Comparison of ENCODE assay signal across 13 mouse cellular contexts in the genomic region with DNA sequence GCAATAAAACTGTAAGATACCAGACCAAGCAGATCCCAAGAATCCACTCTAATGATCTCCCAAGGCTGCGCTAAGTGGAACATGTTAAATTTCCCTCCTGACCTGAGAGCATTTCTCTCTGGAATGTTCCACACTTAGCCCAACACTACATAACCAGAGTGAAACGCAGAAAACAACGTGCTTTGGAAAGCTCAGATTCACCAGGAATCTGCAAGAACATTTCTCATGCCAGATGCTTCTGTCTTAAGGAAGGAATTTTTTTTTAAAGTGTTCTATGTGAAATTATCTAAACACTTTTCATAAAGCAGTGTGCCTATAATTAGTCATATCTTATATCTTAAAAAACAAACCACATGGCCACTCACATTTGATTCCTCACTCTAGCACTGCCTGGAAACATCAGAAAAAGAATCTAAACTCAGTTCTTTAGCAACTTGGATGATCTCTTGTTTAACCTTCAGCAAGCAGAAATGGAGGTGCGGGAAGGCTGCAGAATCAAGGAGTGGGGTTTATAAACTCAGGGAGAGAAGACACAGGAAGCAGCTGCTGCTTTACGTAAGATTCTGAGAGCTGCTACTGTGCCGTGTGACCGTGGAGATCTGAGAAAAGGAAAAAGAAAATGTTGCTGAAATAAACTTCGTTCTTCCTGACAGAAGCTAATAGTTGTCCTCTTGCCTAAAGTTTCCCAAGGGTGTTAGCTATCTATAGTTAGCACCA. TPM values are rescaled to one million over a fixed set of nuclear protein-coding genes. Genes with fewer than 3 reads are reported as not detected.
A peak's percentile ranks its signal among the peaks of the same experiment; 100 is the strongest.
DNase-seq lines count a peak whose midpoint lies in the region; ATAC-seq and TF ChIP-seq lines count a peak whose summit lies in the region.
"Had no signal": no experiment of that assay in that cellular context is flagged by ENCODE, and none has a peak within 500 bp of the region (broad histone marks: within the 10 kb centered on the region; RNA-seq: fewer than 3 reads in every experiment).

No protein-coding gene starts in this region.

- no peak for TF ChIP-seq EP300 in liver, postnatal 0 days (IDR thresholded peaks at IDR 0.05; ENCODE audit: low read depth)

- intact Hi-C loops in left cerebral cortex, postnatal 25 days (cut with DNase I) = loop anchor here (1.0 to 2.0 kb wide), 2 partner anchors 33 to 44 kb away; a partner anchor contains a TSS

- no peak overlapping the region for H3K9ac ChIP-seq in heart, embryonic 15.5 days
- H3K9ac ChIP-seq in liver, postnatal 0 days (replicated peaks) = no peak overlapping the region
- H3K9ac ChIP-seq in liver, embryonic 12.5 days = no peak overlapping the region
- H3K9ac ChIP-seq: embryonic facial prominence, embryonic 13.5 days; hindbrain, embryonic 14.5 days; liver, embryonic 14.5 days; midbrain, embryonic 15.5 days had no signal

- H3K27me3 ChIP-seq in heart, embryonic 15.5 days = no peaks in the 10 kb centered on the region
- no peaks in the 10 kb centered on the region for H3K27me3 ChIP-seq in liver, postnatal 0 days (ENCODE audit: insufficient read depth, low read length)
- H3K27me3 ChIP-seq in liver, embryonic 12.5 days (replicated peaks) = no peaks in the 10 kb centered on the region
- H3K27me3 ChIP-seq: embryonic facial prominence, embryonic 13.5 days; midbrain, embryonic 15.5 days had no signal

- H3K36me3 ChIP-seq in heart, embryonic 15.5 days = no peaks in the 10 kb centered on the region
- no peaks in the 10 kb centered on the region for H3K36me3 ChIP-seq in liver, postnatal 0 days (replicated peaks; ENCODE audit: insufficient read depth, low read length)
- no peaks in the 10 kb centered on the region for H3K36me3 ChIP-seq in liver, embryonic 12.5 days
- H3K36me3 ChIP-seq: embryonic facial prominence, embryonic 13.5 days; midbrain, embryonic 15.5 days had no signal

- no peak for TF ChIP-seq POLR2A in embryonic fibroblast, embryonic 13.5 days (IDR thresholded peaks at IDR 0.05; ENCODE audit: low read depth, low read length)

- TF ChIP-seq CTCF in liver, postnatal 0 days (IDR thresholded peaks at IDR 0.05; ENCODE audit: low read depth) = no peak
- TF ChIP-seq CTCF in embryonic fibroblast, embryonic 13.5 days (IDR thresholded peaks at IDR 0.05; ENCODE audit: borderline replicate concordance, insufficient read depth, low read length) = no peak

- DNase-seq in heart, postnatal 4 days = no peak
- no peak for DNase-seq in liver, postnatal 0 days
- DNase-seq in left cerebral cortex, postnatal 25 days (ENCODE audit: low spot score in 2 of 2) = peak; percentile 71 to 91
- no peak for DNase-seq in urinary bladder, postnatal 25 days (ENCODE audit: low spot score)
- DNase-seq: cerebellum, adult 8-10 months had no signal

- no peak for ATAC-seq in heart, embryonic 15.5 days (replicated peaks; ENCODE audit: insufficient number of reproducible peaks, insufficient read depth, low FRiP score, low read depth)
- ATAC-seq in liver, postnatal 0 days = no peak
- no peak for ATAC-seq in liver, embryonic 12.5 days
- no peak for ATAC-seq in CD4-positive, CD25-positive, alpha-beta regulatory T cell, adult 4 months
- ATAC-seq: midbrain, embryonic 15.5 days had no signal

- H3K9me3 ChIP-seq in heart, embryonic 15.5 days (replicated peaks) = no peaks in the 10 kb centered on the region
- H3K9me3 ChIP-seq in liver, postnatal 0 days (ENCODE audit: low read length) = no peaks in the 10 kb centered on the region
- no peaks in the 10 kb centered on the region for H3K9me3 ChIP-seq in liver, embryonic 12.5 days (replicated peaks)
- H3K9me3 ChIP-seq: embryonic facial prominence, embryonic 13.5 days; midbrain, embryonic 15.5 days had no signal

- H3K27ac ChIP-seq in heart, embryonic 15.5 days = peak overlapping the region; percentile 73
- H3K27ac ChIP-seq in liver, postnatal 0 days (ENCODE audit: low read depth) = 0 out of 2 replicates have a peak overlapping the region, but pooled peaks have one; percentile 34
- no peak overlapping the region for H3K27ac ChIP-seq in liver, embryonic 12.5 days
- peak overlapping the region; percentile 47; the same call in 1 of the 2 replicates for H3K27ac ChIP-seq in embryonic fibroblast, embryonic 13.5 days (ENCODE audit: insufficient read depth, low read length)
- H3K27ac ChIP-seq: embryonic facial prominence, embryonic 13.5 days; hindbrain, embryonic 14.5 days; liver, embryonic 14.5 days; midbrain, embryonic 15.5 days had no signal

- no peak overlapping the region for H3K4me2 ChIP-seq in heart, embryonic 15.5 days
- H3K4me2 ChIP-seq in liver, postnatal 0 days (ENCODE audit: low read depth, low read length) = no peak overlapping the region
- no peak overlapping the region for H3K4me2 ChIP-seq in liver, embryonic 12.5 days
- H3K4me2 ChIP-seq: embryonic facial prominence, embryonic 13.5 days; hindbrain, embryonic 14.5 days; midbrain, embryonic 15.5 days had no signal

- no peak overlapping the region for H3K4me3 ChIP-seq in heart, embryonic 15.5 days
- no peak overlapping the region for H3K4me3 ChIP-seq in liver, postnatal 0 days (ENCODE audit: low read depth, low read length)
- H3K4me3 ChIP-seq in liver, embryonic 12.5 days = no peak overlapping the region
- no peak overlapping the region for H3K4me3 ChIP-seq in embryonic fibroblast, embryonic 13.5 days (ENCODE audit: insufficient read depth, low read length)
- H3K4me3 ChIP-seq: embryonic facial prominence, embryonic 13.5 days; midbrain, embryonic 15.5 days had no signal

- H3K4me1 ChIP-seq in heart, embryonic 15.5 days (replicated peaks) = peaks cover 7% of the 10 kb centered on the region
- no peaks in the 10 kb centered on the region; the same call in 1 of the 2 replicates for H3K4me1 ChIP-seq in liver, postnatal 0 days (ENCODE audit: insufficient read depth)
- H3K4me1 ChIP-seq in liver, embryonic 12.5 days = no peaks in the 10 kb centered on the region
- H3K4me1 ChIP-seq in embryonic fibroblast, embryonic 13.5 days (ENCODE audit: control insufficient read depth, insufficient read depth, low read length) = peaks cover 12% of the 10 kb centered on the region

- WGBS in heart, embryonic 15.5 days = 53% methylated on average over 8 of the region's 8 CpGs
- 53% methylated on average over 8 of the region's 8 CpGs for WGBS in liver, postnatal 0 days (ENCODE audit: insufficient replicate concordance)
- WGBS in liver, embryonic 12.5 days (ENCODE audit: insufficient replicate concordance) = 62% methylated on average over 8 of the region's 8 CpGs

RNA-seq across cellular contexts. Expression of a gene that starts 44.0 kb away (rescaled TPM):
- polyA plus RNA-seq in heart, embryonic 15.5 days (2015; fragmentation: Nextera tagmentation; extraction: Ambion mirVana) = 225 and 252 TPM in 2 replicates
- 100 to 1,000 TPM; 202 to 208 TPM for total RNA-seq in heart, postnatal 4 days (2021)
- polyA plus RNA-seq in liver, postnatal 0 days (2015; fragmentation: Nextera tagmentation; extraction: Ambion mirVana) = 77.2 and 83.6 TPM in 2 replicates
- polyA plus RNA-seq in liver, embryonic 12.5 days (2016; fragmentation: Nextera tagmentation; extraction: Ambion mirVana) = 137 TPM in 2 replicates
- 417 and 495 TPM in 2 replicates for polyA plus RNA-seq in embryonic fibroblast, embryonic 13.5 days (2011; ENCODE audit: insufficient read length, low read depth, missing spikeins)
- 100 to 1,000 TPM; 372 to 405 TPM for total RNA-seq in left cerebral cortex, postnatal 25 days (2021)
- 100 to 1,000 TPM; 401 to 415 TPM for polyA plus RNA-seq in CD4-positive, CD25-positive, alpha-beta regulatory T cell, adult 4 months (2017; shearing (Covaris generic))

RNA-seq across cellular contexts. Expression of a gene that starts 56.6 kb away (rescaled TPM):
- polyA plus RNA-seq in heart, embryonic 15.5 days (2015; fragmentation: Nextera tagmentation; extraction: Ambion mirVana) = 29.2 and 33.2 TPM in 2 replicates
- total RNA-seq in heart, postnatal 4 days (2021) = 10 to 100 TPM; 38.8 to 39.9 TPM
- 12.7 and 13.7 TPM in 2 replicates for polyA plus RNA-seq in liver, postnatal 0 days (2015; fragmentation: Nextera tagmentation; extraction: Ambion mirVana)
- polyA plus RNA-seq in liver, embryonic 12.5 days (2016; fragmentation: Nextera tagmentation; extraction: Ambion mirVana) = 24.7 and 24.9 TPM in 2 replicates
- 52.9 and 62.1 TPM in 2 replicates for polyA plus RNA-seq in embryonic fibroblast, embryonic 13.5 days (2011; ENCODE audit: insufficient read length, low read depth, missing spikeins)
- total RNA-seq in left cerebral cortex, postnatal 25 days (2021) = 10 to 100 TPM; 51.9 to 52.2 TPM
- polyA plus RNA-seq in CD4-positive, CD25-positive, alpha-beta regulatory T cell, adult 4 months (2017; shearing (Covaris generic)) = 10 to 100 TPM; 11.0 to 15.3 TPM

Comparison
In these comparisons a context has a peak if more than half of its experiments do, and no peak if none do; other contexts are left out.
1. DNase-seq: peak in left cerebral cortex, postnatal 25 days (2 of 2); none in heart, postnatal 4 days (single experiment), liver, postnatal 0 days (single experiment) and urinary bladder, postnatal 25 days (single experiment).